Mouse (Mus musculus) C2C12 (cell line): Measurements from ENCODE around the gene Gm21976. TPM values are rescaled to one million over a fixed set of nuclear protein-coding genes. Genes with fewer than 3 reads are reported as not detected.

Experiments
- H3K27me3 ChIP-seq: one replicate; pipeline ENCODE4 v1.6.1; 2011; ENCODE audit not compliant: control insufficient read depth, insufficient read depth, insufficient read length
- H3K36me3 ChIP-seq: one replicate; pipeline ENCODE4 v1.6.1; 2011; ENCODE audit not compliant: control insufficient read depth, insufficient read depth
- H3K4me3 ChIP-seq: one replicate; pipeline ENCODE4 v1.5.1; 2011; ENCODE audit warnings: mild to moderate bottlenecking, control low read depth; ENCODE audit not compliant: poor library complexity, insufficient read depth, severe bottlenecking
- H3K79me2 ChIP-seq: one replicate; pipeline ENCODE4 v1.6.1; 2011; ENCODE audit not compliant: control insufficient read depth, insufficient read depth
- H3K79me3 ChIP-seq: one replicate; pipeline ENCODE4 v1.6.1; 2011; ENCODE audit warnings: low read depth, control low read depth
- H3ac ChIP-seq: one replicate; pipeline ENCODE3; 2011; ENCODE audit warnings: low read depth; ENCODE audit not compliant: control insufficient read depth, insufficient read length
- CEBPB ChIP-seq: IDR thresholded peaks from one replicate; pipeline ENCODE4 v1.6.1; 2011; ENCODE audit warnings: low read depth, mild to moderate bottlenecking, control low read depth, moderate library complexity
- CTCF ChIP-seq: IDR thresholded peaks from one replicate; pipeline ENCODE4 v1.5.1; 2011; ENCODE audit not compliant: control insufficient read depth, insufficient read depth, insufficient read length
- FOSL1 ChIP-seq: IDR thresholded peaks from one replicate; pipeline ENCODE4 v1.8.0; 2011; ENCODE audit warnings: mild to moderate bottlenecking, low read length; ENCODE audit not compliant: poor library complexity, insufficient read depth, severe bottlenecking
- MAX ChIP-seq: IDR thresholded peaks from one replicate; pipeline ENCODE4 v1.6.1; 2011; ENCODE audit warnings: mild to moderate bottlenecking, control low read depth
- MYOD1 ChIP-seq: IDR thresholded peaks from one replicate; pipeline ENCODE4 v1.6.1; 2011; ENCODE audit warnings: low read depth; ENCODE audit not compliant: control insufficient read depth, insufficient read length
- MYOG ChIP-seq: IDR thresholded peaks from one replicate; pipeline ENCODE4 v1.6.1; 2011; ENCODE audit not compliant: control insufficient read depth, insufficient read length; ENCODE audit errors: extremely low read depth
- USF1 ChIP-seq: IDR thresholded peaks from one replicate; pipeline ENCODE4 v1.6.1; 2011; ENCODE audit warnings: low read depth, mild to moderate bottlenecking, control low read depth, moderate library complexity
- polyA plus RNA-seq: library from polyadenylated mRNA; unstranded; fragments of >200 nt; fragmentation: generic; extraction: Trizol; gene quantifications from one replicate; pipeline ENCODE4 v1.2.1, GENCODE M21; 2012; ENCODE audit warnings: missing spikeins

Gm21976 gene
- polyA plus RNA-seq, 1 experiment, result not detected

DNA sequence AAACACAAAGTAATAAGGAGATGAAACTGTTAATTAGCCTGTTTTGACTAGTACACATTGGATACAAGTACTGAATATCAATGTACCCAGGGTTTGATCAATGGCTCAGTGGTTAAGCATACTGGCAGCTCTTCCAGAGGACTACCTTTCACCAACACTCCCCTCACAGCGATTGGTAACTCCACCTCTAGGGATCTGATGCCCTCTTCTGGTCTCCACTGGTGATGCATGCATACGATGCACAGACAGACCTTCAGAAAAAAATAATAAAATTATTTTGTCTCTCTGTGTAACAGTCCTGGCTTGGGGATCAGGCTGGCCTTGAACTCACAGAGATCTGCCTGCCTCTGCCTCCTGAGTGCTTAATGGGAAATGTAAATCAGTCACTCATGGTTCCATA, 52.4 kb downstream of the Gm21976 start:
- Histone ChIP-seq H3ac (no peak overlapping the region), H3K79me3 (no peaks in the 10 kb centered on the region), H3K79me2 (no peaks in the 10 kb centered on the region), H3K36me3 (no peaks in the 10 kb centered on the region), H3K4me3 (no peak overlapping the region), H3K27me3 (peaks cover 10% of the 10 kb centered on the region)
- no peak for TF ChIP-seq MAX
- TF ChIP-seq CTCF, result no peak
- TF ChIP-seq FOSL1, result no peak
- no peak for TF ChIP-seq MYOG
- no peak for TF ChIP-seq CEBPB
- no peak for TF ChIP-seq USF1
- TF ChIP-seq MYOD1, result no peak

DNA sequence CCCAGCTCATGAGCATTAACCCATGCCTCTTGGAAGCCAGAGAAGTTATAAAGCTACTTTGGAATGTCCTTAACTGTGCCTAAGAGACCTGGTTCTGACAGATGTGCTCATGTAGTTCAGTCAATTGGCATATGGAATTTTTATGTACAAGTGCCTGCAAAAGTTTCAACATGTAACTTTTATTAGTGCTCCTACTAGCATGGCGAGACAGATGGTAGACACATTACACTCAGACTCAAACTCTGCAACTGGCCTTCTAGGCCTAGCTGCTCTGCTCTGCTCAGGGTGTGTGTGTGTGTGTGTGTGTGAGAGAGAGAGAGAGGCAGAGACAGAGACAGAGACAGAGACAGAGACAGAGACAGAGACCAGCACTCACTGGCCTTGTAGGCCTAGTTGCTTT, 56.5 kb downstream of the Gm21976 start:
- no peaks in the 10 kb centered on the region for H3K79me3 ChIP-seq
- H3ac ChIP-seq, result no peak overlapping the region
- H3K27me3 ChIP-seq, result peaks cover 25% of the 10 kb centered on the region
- no peak overlapping the region for H3K4me3 ChIP-seq
- H3K79me2 ChIP-seq, result no peaks in the 10 kb centered on the region
- H3K36me3 ChIP-seq, result no peaks in the 10 kb centered on the region
- no peak for TF ChIP-seq USF1
- TF ChIP-seq CEBPB, result no peak
- TF ChIP-seq MAX, result no peak
- TF ChIP-seq CTCF, result no peak
- TF ChIP-seq MYOG, result no peak
- no peak for TF ChIP-seq FOSL1
- no peak for TF ChIP-seq MYOD1

DNA sequence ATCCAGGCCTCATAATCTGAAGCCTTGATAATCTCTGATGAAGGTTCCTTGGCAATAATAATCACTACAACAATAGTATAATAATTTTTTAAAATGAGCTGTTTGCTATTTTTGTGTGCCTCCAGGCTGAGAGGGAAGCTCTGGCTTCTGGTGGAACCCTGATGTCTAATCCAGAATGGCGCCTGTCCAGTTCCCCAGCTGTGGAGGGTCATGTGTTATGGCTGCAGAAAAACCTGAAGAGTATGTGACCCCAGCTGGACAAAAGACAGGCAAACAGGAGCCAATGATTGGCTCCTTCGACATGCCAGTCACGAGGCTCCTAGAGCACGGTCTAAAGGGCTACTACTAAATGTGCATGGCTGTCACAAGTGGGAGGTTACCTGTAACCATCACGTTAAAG, 60.8 kb downstream of the Gm21976 start:
- H3K27me3 ChIP-seq, result peaks cover 26% of the 10 kb centered on the region
- H3ac ChIP-seq, result no peak overlapping the region
- H3K79me3 ChIP-seq, result no peaks in the 10 kb centered on the region
- TF ChIP-seq MAX (no peak), USF1 (no peak), MYOD1 (no peak), CTCF (no peak), FOSL1 (no peak), MYOG (no peak), CEBPB (no peak)
- no peak overlapping the region for H3K4me3 ChIP-seq
- H3K79me2 ChIP-seq, result no peaks in the 10 kb centered on the region
- H3K36me3 ChIP-seq, result no peaks in the 10 kb centered on the region

DNA sequence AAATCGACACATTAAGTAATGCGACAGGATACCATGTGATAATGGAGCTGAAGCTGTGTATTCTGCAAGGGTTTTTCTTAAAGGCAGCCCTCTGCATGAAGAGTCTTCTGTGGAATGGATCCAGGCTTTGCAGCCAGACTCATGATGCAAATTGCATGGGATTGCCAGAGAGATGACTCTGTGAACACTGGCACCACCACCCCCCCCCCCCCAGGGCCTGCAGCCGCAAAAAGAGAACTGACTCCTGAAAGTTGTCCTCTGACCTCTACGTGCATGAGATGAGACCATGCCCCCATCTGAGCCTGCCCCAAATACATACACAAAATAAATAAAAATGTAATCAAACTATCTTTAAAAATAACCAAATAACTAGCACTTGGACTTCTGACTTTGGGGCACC, 69.8 kb downstream of the Gm21976 start:
- Histone ChIP-seq H3K4me3 (no peak overlapping the region), H3K36me3 (no peaks in the 10 kb centered on the region), H3K79me2 (no peaks in the 10 kb centered on the region), H3ac (no peak overlapping the region), H3K79me3 (no peaks in the 10 kb centered on the region), H3K27me3 (peaks cover 34% of the 10 kb centered on the region)
- TF ChIP-seq MYOD1 (no peak), FOSL1 (no peak), CTCF (no peak), MYOG (no peak), USF1 (no peak)

DNA sequence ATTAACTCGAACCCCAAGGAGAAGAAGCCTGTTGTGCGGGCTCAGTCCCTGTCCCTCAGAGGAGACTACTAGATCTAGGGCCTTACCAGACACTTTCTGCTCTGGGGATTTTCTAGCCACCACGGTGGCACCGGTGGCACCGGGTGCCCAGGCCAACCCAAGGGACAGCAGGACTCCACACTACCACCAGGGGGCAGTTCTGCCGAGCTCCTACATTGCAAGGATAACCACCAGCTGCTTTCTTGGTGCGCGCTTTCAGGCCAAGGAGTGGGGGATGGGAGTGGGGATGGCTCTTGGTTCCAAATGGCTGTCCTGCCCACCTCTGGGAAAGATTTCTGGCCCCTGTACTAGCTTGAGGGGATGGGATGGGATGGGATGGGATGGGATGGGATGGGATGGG, 71.8 kb downstream of the Gm21976 start:
- no peak overlapping the region for H3K4me3 ChIP-seq
- H3K79me2 ChIP-seq, result no peaks in the 10 kb centered on the region
- H3ac ChIP-seq, result no peak overlapping the region
- no peaks in the 10 kb centered on the region for H3K79me3 ChIP-seq
- no peaks in the 10 kb centered on the region for H3K36me3 ChIP-seq
- no peak for TF ChIP-seq MYOG
- peak; percentile 33 for TF ChIP-seq CTCF
- no peak for TF ChIP-seq CEBPB
- H3K27me3 ChIP-seq, result peaks cover 50% of the 10 kb centered on the region

DNA sequence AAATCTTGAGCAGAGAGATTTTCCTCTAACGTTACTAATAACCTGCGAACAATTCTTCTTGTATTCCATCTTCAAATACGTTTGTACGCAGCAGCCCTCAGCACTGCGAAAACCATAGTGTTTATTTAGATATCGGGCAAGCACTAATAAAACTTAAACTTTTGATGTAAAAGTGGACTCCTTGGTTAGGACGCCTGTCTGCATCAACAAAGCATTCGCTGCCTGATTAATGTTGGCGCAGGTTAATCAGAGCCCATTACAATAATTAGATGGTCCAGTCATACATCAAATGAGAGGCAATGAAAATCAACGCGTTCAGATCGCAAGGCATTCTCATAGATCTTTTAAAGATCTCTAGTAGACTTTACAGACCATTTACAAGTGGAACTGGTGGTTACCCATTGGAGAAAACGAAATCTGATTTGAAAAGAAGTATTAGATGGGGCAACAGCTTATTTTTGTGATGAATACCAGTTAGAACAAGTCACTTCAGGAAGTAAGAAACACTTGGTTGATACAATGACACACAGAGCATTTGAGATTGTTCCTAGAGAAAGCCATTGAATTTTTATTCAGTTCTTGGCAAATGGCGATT, 72.8 kb downstream of the Gm21976 start:
- H3K79me2 ChIP-seq, result no peaks in the 10 kb centered on the region
- H3K79me3 ChIP-seq, result no peaks in the 10 kb centered on the region
- H3K4me3 ChIP-seq, result no peak overlapping the region
- H3K27me3 ChIP-seq, result peaks cover 50% of the 10 kb centered on the region
- no peak overlapping the region for H3ac ChIP-seq
- TF ChIP-seq MAX (no peak), MYOD1 (no peak), USF1 (no peak), MYOG (no peak)
- H3K36me3 ChIP-seq, result no peaks in the 10 kb centered on the region
